Mouse (Mus musculus): ENCODE results near the gene Lpp.

- no peak for TF ChIP-seq GATA1 (IDR thresholded peaks at IDR 0.05; ENCODE audit: borderline replicate concordance, low read length)
- no peak for TF ChIP-seq FLI1 (IDR thresholded peaks at IDR 0.05; ENCODE audit: low read length)
These were observed 51.5 kb downstream of the Lpp start for GRCm38 (mm10) chr16:24444818-24445217.

Data from megakaryocyte, embryonic 14.5 days (primary cell).